In the genomic region with DNA sequence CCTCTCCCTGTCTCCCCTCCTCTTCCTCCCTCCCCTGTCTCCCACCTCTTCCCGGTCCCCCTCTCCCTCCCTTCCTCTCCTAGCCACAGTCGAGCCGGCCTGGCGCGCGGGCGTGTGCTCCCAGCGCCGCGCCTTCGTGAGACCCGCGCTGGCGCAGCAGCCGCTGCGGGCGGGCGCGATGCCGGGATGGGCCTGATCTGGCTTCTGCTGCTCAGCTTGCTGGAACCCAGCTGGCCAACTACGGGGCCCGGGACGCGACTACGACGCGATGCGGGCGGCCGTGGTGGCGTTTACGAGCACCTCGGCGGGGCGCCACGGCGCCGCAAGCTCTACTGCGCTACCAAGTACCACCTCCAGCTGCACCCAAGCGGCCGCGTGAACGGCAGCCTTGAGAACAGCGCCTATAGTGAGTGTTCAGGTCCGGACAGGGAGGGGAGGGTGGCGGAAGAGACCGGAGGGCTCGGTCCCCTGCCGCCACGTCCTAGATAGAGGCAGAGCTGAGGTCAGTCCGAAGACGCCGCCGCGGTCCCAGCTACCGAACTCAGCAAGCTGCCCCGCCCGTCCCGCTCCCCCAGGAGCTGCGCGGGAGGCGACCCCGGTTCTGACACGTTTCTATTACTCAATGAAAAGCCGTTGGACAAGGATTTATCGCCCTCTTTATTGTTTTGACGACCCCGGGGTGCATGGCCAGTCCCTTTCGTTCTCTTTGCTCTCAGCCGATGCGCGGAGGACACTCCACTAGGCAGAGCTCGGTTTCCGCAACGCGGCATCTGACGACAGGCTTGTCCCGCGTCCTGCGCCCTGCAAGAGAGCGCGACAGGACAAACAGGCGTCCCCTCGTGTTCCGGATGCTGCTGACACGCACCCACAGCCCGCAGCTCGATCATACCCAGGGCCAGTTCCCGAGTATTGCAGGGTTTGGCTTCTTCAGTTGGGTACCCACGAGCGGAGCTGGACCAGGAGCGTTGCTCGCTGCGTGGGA, we compare ENCODE assay signal across 9 mouse cellular contexts. TPM values are rescaled to one million over a fixed set of nuclear protein-coding genes. Genes with fewer than 3 reads are reported as not detected.
DNase-seq lines count a peak whose midpoint lies in the region; ATAC-seq and TF ChIP-seq lines count a peak whose summit lies in the region.
"Had no signal": no experiment of that assay in that cellular context is flagged by ENCODE, and none has a peak within 500 bp of the region (broad histone marks: within the 10 kb centered on the region; RNA-seq: fewer than 3 reads in every experiment).

No protein-coding gene starts in this region.

- DNase-seq in heart, adult 9 months (ENCODE audit: low spot score in 2 of 2) = no peak
- DNase-seq in G1E (ENCODE audit: low spot score) = peak; percentile 41
- DNase-seq in forebrain, embryonic 10.5 days (ENCODE audit: extremely low spot score, low spot score) = peak; percentile 50
- DNase-seq in retina, postnatal 7 days (ENCODE audit: low read depth, low spot score) = peak; percentile 14
- no peak for DNase-seq in spleen, postnatal 10 days (ENCODE audit: low spot score in 2 of 2)
- DNase-seq in urinary bladder, postnatal 14 days (ENCODE audit: low spot score) = no peak

- peaks cover 85% of the 10 kb centered on the region for H3K27me3 ChIP-seq in heart, embryonic 14.5 days (ENCODE audit: control insufficient read depth, insufficient read depth, low read length)
- H3K27me3 ChIP-seq in G1E (ENCODE audit: insufficient read depth, low read length) = peaks cover 90% of the 10 kb centered on the region
- peaks cover 99% of the 10 kb centered on the region for H3K27me3 ChIP-seq in forebrain, embryonic 10.5 days (ENCODE audit: poor library complexity, severe bottlenecking)
- peaks cover 97% of the 10 kb centered on the region for H3K27me3 ChIP-seq in limb, embryonic 13.5 days

- peaks cover 0 to 10% of the 10 kb centered on the region in 2 experiments; a peak in 2 of 4 replicates for H3K4me1 ChIP-seq in heart, embryonic 14.5 days (ENCODE audit: control insufficient read depth in 2 of 2, insufficient read depth in 2 of 2, low read length in 2 of 2)
- peaks cover 43% of the 10 kb centered on the region for H3K4me1 ChIP-seq in G1E (ENCODE audit: insufficient read depth, low read depth, low read length)
- peaks cover 22% of the 10 kb centered on the region for H3K4me1 ChIP-seq in forebrain, embryonic 10.5 days
- peaks cover 20% of the 10 kb centered on the region for H3K4me1 ChIP-seq in limb, embryonic 13.5 days

- no peak overlapping the region for H3K27ac ChIP-seq in heart, embryonic 14.5 days (replicated peaks in 1 of 2; ENCODE audit: control insufficient read depth in 1 of 2, insufficient read depth in 1 of 2, low read depth in 2 of 2, low read length in 2 of 2)
- peak overlapping the region; percentile 2; the same call in 1 of the 2 replicates for H3K27ac ChIP-seq in forebrain, embryonic 10.5 days
- H3K27ac ChIP-seq in limb, embryonic 13.5 days = no peak overlapping the region

- WGBS in heart, embryonic 14.5 days = under 1% methylated on average over 93 of the region's 94 CpGs
- under 1% methylated on average over 94 of the region's 94 CpGs for WGBS in forebrain, embryonic 10.5 days
- under 1% methylated on average over 93 of the region's 94 CpGs for WGBS in limb, embryonic 13.5 days

- no peak overlapping the region for H3K9ac ChIP-seq in heart, embryonic 14.5 days (ENCODE audit: low read length)
- H3K9ac ChIP-seq in limb, embryonic 13.5 days = peak overlapping the region; percentile 48; the same call in 1 of the 2 replicates

- H3K4me3 ChIP-seq in heart, embryonic 14.5 days (ENCODE audit: control insufficient read depth in 1 of 2, insufficient read depth in 1 of 2, low read depth in 1 of 2, low read length in 2 of 2) = peak overlapping the region; percentile 24 to 32
- peak overlapping the region; percentile 69 for H3K4me3 ChIP-seq in G1E (ENCODE audit: low read depth, low read length)
- peak overlapping the region; percentile 45 for H3K4me3 ChIP-seq in forebrain, embryonic 10.5 days
- H3K4me3 ChIP-seq in limb, embryonic 13.5 days = peak overlapping the region; percentile 46

- no peak for ATAC-seq in heart, embryonic 14.5 days (ENCODE audit: insufficient number of reproducible peaks, insufficient read depth, low FRiP score, low read depth)
- ATAC-seq in G1E (ENCODE audit: extremely low read depth, insufficient number of reproducible peaks, low FRiP score, poor library complexity, severe bottlenecking) = no peak
- ATAC-seq in limb, embryonic 13.5 days (ENCODE audit: low FRiP score, low read depth) = peak; percentile 32; the same call in 1 of the 2 replicates

- H3K4me2 ChIP-seq in heart, embryonic 14.5 days (ENCODE audit: low read length) = peak overlapping the region; percentile 62
- H3K4me2 ChIP-seq in limb, embryonic 13.5 days (replicated peaks) = peak overlapping the region; percentile 77

- TF ChIP-seq CTCF in G1E (IDR thresholded peaks at IDR 0.05; ENCODE audit: low read depth, low read length) = no peak

- no peaks in the 10 kb centered on the region for H3K36me3 ChIP-seq in heart, embryonic 14.5 days (ENCODE audit: control insufficient read depth, insufficient read depth, low read length)
- peaks cover 23% of the 10 kb centered on the region for H3K36me3 ChIP-seq in G1E (replicated peaks)
- no peaks in the 10 kb centered on the region for H3K36me3 ChIP-seq in forebrain, embryonic 10.5 days (replicated peaks)
- H3K36me3 ChIP-seq in limb, embryonic 13.5 days = no peaks in the 10 kb centered on the region

- H3K9me3 ChIP-seq in heart, embryonic 14.5 days (ENCODE audit: control insufficient read depth, low read length) = no peaks in the 10 kb centered on the region
- H3K9me3 ChIP-seq in G1E (replicated peaks) = no peaks in the 10 kb centered on the region
- no peaks in the 10 kb centered on the region for H3K9me3 ChIP-seq in forebrain, embryonic 10.5 days
- no peaks in the 10 kb centered on the region for H3K9me3 ChIP-seq in limb, embryonic 13.5 days

RNA-seq across cellular contexts. Expression of a gene that starts 0.9 kb away (rescaled TPM):
- polyA plus RNA-seq in heart, embryonic 14.5 days (2014; fragmentation: Nextera tagmentation; extraction: Ambion mirVana) = not detected in 2 replicates
- total RNA-seq in G1E (2014; fragmentation: Nextera tagmentation) = 0.68 and 2.5 TPM in 2 replicates
- total RNA-seq in G1E (2017) = 6.2 and 10.3 TPM in 2 replicates
- 14.1 and 14.8 TPM in 2 replicates for polyA plus RNA-seq in G1E (2012)
- polyA plus RNA-seq in forebrain, embryonic 10.5 days (2016; fragmentation: Nextera tagmentation; extraction: Ambion mirVana) = 0.98 and 1.2 TPM in 2 replicates
- 0.23 and 0.25 TPM in 2 replicates for polyA plus RNA-seq in limb, embryonic 13.5 days (2015; fragmentation: Nextera tagmentation; extraction: Ambion mirVana)
- total RNA-seq: liver, adult 2 months had no signal
- polyA plus RNA-seq: liver, adult 2 months had no signal

RNA-seq across cellular contexts. Expression of a gene that starts 8.4 kb away (rescaled TPM):
- not detected in 2 replicates for polyA plus RNA-seq in heart, embryonic 14.5 days (2014; fragmentation: Nextera tagmentation; extraction: Ambion mirVana)
- total RNA-seq in G1E (2014; fragmentation: Nextera tagmentation) (not detected in 2 replicates), G1E (2017) (not detected in 2 replicates)
- not detected in 2 replicates for polyA plus RNA-seq in G1E (2012)
- not detected in 2 replicates for polyA plus RNA-seq in forebrain, embryonic 10.5 days (2016; fragmentation: Nextera tagmentation; extraction: Ambion mirVana)
- 0.79 and 1.1 TPM in 2 replicates for polyA plus RNA-seq in limb, embryonic 13.5 days (2015; fragmentation: Nextera tagmentation; extraction: Ambion mirVana)
- total RNA-seq: liver, adult 2 months had no signal
- polyA plus RNA-seq: liver, adult 2 months had no signal

RNA-seq across cellular contexts. Expression of a gene that starts 57.5 kb away (rescaled TPM):
- not detected in 2 replicates for polyA plus RNA-seq in heart, embryonic 14.5 days (2014; fragmentation: Nextera tagmentation; extraction: Ambion mirVana)
- total RNA-seq in G1E (2014; fragmentation: Nextera tagmentation) (121 and 129 TPM in 2 replicates), G1E (2017) (34.6 and 38.9 TPM in 2 replicates)
- polyA plus RNA-seq in G1E (2012) = 39.2 and 48.5 TPM in 2 replicates
- polyA plus RNA-seq in forebrain, embryonic 10.5 days (2016; fragmentation: Nextera tagmentation; extraction: Ambion mirVana) = 60.7 and 78.7 TPM in 2 replicates
- 0.22 and 0.31 TPM in 2 replicates for polyA plus RNA-seq in limb, embryonic 13.5 days (2015; fragmentation: Nextera tagmentation; extraction: Ambion mirVana)
- total RNA-seq: liver, adult 2 months had no signal
- polyA plus RNA-seq: liver, adult 2 months had no signal

Comparison
In these comparisons a context has a peak if more than half of its experiments do, and no peak if none do; other contexts are left out.
1. DNase-seq: peak in G1E (single experiment), forebrain, embryonic 10.5 days (single experiment) and retina, postnatal 7 days (single experiment); none in heart, adult 9 months (0 of 2), spleen, postnatal 10 days (0 of 2) and urinary bladder, postnatal 14 days (single experiment).
2. RNA of a gene that starts 57.5 kb away (polyA plus RNA-seq): 60.7 to 78.7 TPM in forebrain, embryonic 10.5 days and 39.2 to 48.5 TPM in G1E; 0.22 to 0.31 TPM in limb, embryonic 13.5 days and not detected in heart, embryonic 14.5 days; every median in the first group is over 10 times any median in the second.
3. Peak in every context shown above with its lines, with median percentiles within 50 percentile points of each other: H3K4me3 ChIP-seq.